Mouse (Mus musculus) C2C12 (cell line): ENCODE results near the gene Slc13a3. TPM values are rescaled to one million over a fixed set of nuclear protein-coding genes. Genes with fewer than 3 reads are reported as not detected.

Source experiments
- H3K27me3 ChIP-seq: one replicate; pipeline ENCODE4 v1.6.1; 2011; ENCODE audit not compliant: control insufficient read depth, insufficient read depth, insufficient read length
- H3K36me3 ChIP-seq: one replicate; pipeline ENCODE4 v1.6.1; 2011; ENCODE audit not compliant: control insufficient read depth, insufficient read depth
- H3K4me3 ChIP-seq: one replicate; pipeline ENCODE4 v1.5.1; 2011; ENCODE audit warnings: mild to moderate bottlenecking, control low read depth; ENCODE audit not compliant: poor library complexity, insufficient read depth, severe bottlenecking
- H3K79me2 ChIP-seq: one replicate; pipeline ENCODE4 v1.6.1; 2011; ENCODE audit not compliant: control insufficient read depth, insufficient read depth
- H3K79me3 ChIP-seq: one replicate; pipeline ENCODE4 v1.6.1; 2011; ENCODE audit warnings: low read depth, control low read depth
- H3ac ChIP-seq: one replicate; pipeline ENCODE3; 2011; ENCODE audit warnings: low read depth; ENCODE audit not compliant: control insufficient read depth, insufficient read length
- CEBPB ChIP-seq: IDR thresholded peaks from one replicate; pipeline ENCODE4 v1.6.1; 2011; ENCODE audit warnings: low read depth, mild to moderate bottlenecking, control low read depth, moderate library complexity
- CTCF ChIP-seq: IDR thresholded peaks from one replicate; pipeline ENCODE4 v1.5.1; 2011; ENCODE audit not compliant: control insufficient read depth, insufficient read depth, insufficient read length
- FOSL1 ChIP-seq: IDR thresholded peaks from one replicate; pipeline ENCODE4 v1.8.0; 2011; ENCODE audit warnings: mild to moderate bottlenecking, low read length; ENCODE audit not compliant: poor library complexity, insufficient read depth, severe bottlenecking
- MAX ChIP-seq: IDR thresholded peaks from one replicate; pipeline ENCODE4 v1.6.1; 2011; ENCODE audit warnings: mild to moderate bottlenecking, control low read depth
- MYOD1 ChIP-seq: IDR thresholded peaks from one replicate; pipeline ENCODE4 v1.6.1; 2011; ENCODE audit warnings: low read depth; ENCODE audit not compliant: control insufficient read depth, insufficient read length
- MYOG ChIP-seq: IDR thresholded peaks from one replicate; pipeline ENCODE4 v1.6.1; 2011; ENCODE audit not compliant: control insufficient read depth, insufficient read length; ENCODE audit errors: extremely low read depth
- USF1 ChIP-seq: IDR thresholded peaks from one replicate; pipeline ENCODE4 v1.6.1; 2011; ENCODE audit warnings: low read depth, mild to moderate bottlenecking, control low read depth, moderate library complexity
- polyA plus RNA-seq: library from polyadenylated mRNA; unstranded; fragments of >200 nt; fragmentation: generic; extraction: Trizol; gene quantifications from one replicate; pipeline ENCODE4 v1.2.1, GENCODE M21; 2012; ENCODE audit warnings: missing spikeins

Gene Slc13a3
- polyA plus RNA-seq, 1 experiment = not detected

- no peak overlapping the region for H3ac ChIP-seq
These were observed 52.8 kb downstream of the Slc13a3 start for GRCm38 (mm10) chr2:165420195-165420594.

DNA sequence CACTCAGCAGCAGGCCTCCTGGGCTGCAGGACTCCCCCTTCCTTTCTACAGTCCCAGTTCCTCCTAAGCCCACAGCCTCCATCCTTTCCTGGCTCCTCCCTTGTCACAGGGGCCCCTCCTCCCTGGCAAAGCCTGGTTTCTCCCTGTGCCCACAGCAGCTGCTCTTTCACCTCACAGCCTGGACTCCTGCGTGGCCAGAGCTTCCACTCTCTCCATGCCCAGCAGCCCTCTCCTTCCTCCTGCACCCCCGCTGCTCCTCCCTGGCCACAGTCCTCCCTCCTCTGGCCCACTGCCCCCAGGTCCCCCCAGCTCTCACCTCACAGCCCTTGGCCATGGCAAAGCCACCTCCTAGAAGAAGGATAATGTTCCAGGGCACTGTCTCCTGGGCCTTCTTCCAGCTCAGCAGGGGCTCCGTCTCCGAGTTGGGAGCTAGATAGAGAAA is 53.3 kb downstream of the Slc13a3 start:
- TF ChIP-seq FOSL1 = no peak
- TF ChIP-seq MAX = no peak
- TF ChIP-seq MYOD1 = no peak
- TF ChIP-seq CTCF = no peak
- no peak for TF ChIP-seq USF1
- H3K27me3 ChIP-seq = peaks cover 16% of the 10 kb centered on the region
- H3K36me3 ChIP-seq = no peaks in the 10 kb centered on the region
- H3K79me2 ChIP-seq = no peaks in the 10 kb centered on the region
- no peak overlapping the region for H3ac ChIP-seq
- H3K4me3 ChIP-seq = no peak overlapping the region
- H3K79me3 ChIP-seq = no peaks in the 10 kb centered on the region

More at GRCm38 (mm10) chr2:165420195-165420594, 52.8 kb downstream of the Slc13a3 start:
- no peaks in the 10 kb centered on the region for H3K79me3 ChIP-seq
- TF ChIP-seq CTCF (no peak), CEBPB (no peak), MAX (no peak)
- H3K36me3 ChIP-seq = no peaks in the 10 kb centered on the region
- H3K27me3 ChIP-seq = peaks cover 13% of the 10 kb centered on the region
- H3K4me3 ChIP-seq = no peak overlapping the region
- no peaks in the 10 kb centered on the region for H3K79me2 ChIP-seq

- Histone ChIP-seq H3K4me3 (no peak overlapping the region), H3K79me3 (no peaks in the 10 kb centered on the region), H3K27me3 (peaks cover 20% of the 10 kb centered on the region), H3ac (no peak overlapping the region), H3K79me2 (no peaks in the 10 kb centered on the region), H3K36me3 (no peaks in the 10 kb centered on the region)
- TF ChIP-seq FOSL1 (no peak), MYOD1 (no peak), CEBPB (no peak), MYOG (no peak), CTCF (no peak), MAX (no peak), USF1 (no peak)
These were observed 54.5 kb downstream of the Slc13a3 start for GRCm38 (mm10) chr2:165418577-165418976.

- no peaks in the 10 kb centered on the region for H3K79me2 ChIP-seq
- TF ChIP-seq CEBPB = no peak
- no peak overlapping the region for H3K4me3 ChIP-seq
- peaks cover 24% of the 10 kb centered on the region for H3K27me3 ChIP-seq
- H3ac ChIP-seq = no peak overlapping the region
- H3K36me3 ChIP-seq = no peaks in the 10 kb centered on the region
- H3K79me3 ChIP-seq = no peaks in the 10 kb centered on the region
These were observed 55.7 kb downstream of the Slc13a3 start for GRCm38 (mm10) chr2:165417291-165417690.

DNA sequence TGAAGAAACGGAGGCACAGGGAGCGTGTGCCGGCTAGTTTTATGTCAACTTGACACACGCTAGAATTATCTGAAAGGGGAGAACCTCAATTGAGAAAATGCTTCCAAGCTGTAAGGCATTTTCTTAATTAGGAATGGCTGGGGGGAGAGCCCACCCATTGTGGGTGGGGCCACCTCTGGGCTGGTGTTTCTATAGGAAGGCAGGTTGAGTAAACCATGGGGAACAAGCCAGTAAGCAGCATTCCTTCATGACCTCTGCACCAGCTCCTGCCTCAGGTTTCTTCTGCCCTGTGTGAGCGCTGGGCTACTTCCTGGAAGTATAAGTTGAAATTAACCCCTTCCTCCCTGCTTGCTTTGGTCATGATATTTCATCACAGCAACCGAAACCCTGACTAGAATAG is 57.2 kb downstream of the Slc13a3 start:
- Histone ChIP-seq H3K36me3 (no peaks in the 10 kb centered on the region), H3K79me2 (no peaks in the 10 kb centered on the region), H3ac (no peak overlapping the region), H3K4me3 (no peak overlapping the region), H3K79me3 (no peaks in the 10 kb centered on the region), H3K27me3 (peaks cover 29% of the 10 kb centered on the region)
- TF ChIP-seq MYOG (no peak), USF1 (no peak), MAX (no peak), CEBPB (no peak), MYOD1 (no peak), FOSL1 (no peak), CTCF (no peak)

- TF ChIP-seq MAX (no peak), USF1 (no peak), FOSL1 (no peak), CTCF (no peak), MYOG (no peak), MYOD1 (no peak)
These were observed 57.8 kb downstream of the Slc13a3 start for GRCm38 (mm10) chr2:165415141-165415721.

More at GRCm38 (mm10) chr2:165415141-165415721, 57.8 kb downstream of the Slc13a3 start:
- Histone ChIP-seq H3K79me3 (no peaks in the 10 kb centered on the region), H3K4me3 (no peak overlapping the region), H3K36me3 (no peaks in the 10 kb centered on the region), H3K79me2 (no peaks in the 10 kb centered on the region), H3K27me3 (peaks cover 29% of the 10 kb centered on the region), H3ac (no peak overlapping the region)
